Mouse (Mus musculus): ENCODE data around the gene Zer1.

Gene Zer1

DNA sequence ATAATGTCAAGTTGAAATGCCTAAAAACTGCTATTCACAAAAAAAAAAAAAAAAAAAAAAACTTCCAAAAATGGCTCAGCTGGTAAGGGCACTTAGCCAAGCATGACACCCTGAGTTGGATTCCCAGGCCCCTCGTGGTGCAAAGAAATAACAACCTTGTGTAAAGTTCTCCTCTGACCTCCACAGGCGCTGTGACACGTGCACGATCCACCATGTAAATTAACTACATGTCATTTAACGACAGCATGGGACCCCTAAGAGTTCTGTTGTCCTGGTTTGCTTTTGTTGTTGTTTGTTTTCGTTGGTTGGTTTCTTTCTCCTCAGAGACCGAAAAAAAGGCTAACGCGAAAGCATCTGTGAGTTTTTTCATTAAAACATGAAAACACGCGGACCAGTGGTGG lies 76.3 kb downstream of the Zer1 start:
- no peak for DNase-seq
